Mouse (Mus musculus): Measurements from ENCODE around the gene Thbs2.

GRCm38 (mm10) chr17:14662409-14662808 is 31.6 kb downstream of the Thbs2 start:
- no peak for TF ChIP-seq CTCF (IDR thresholded peaks at IDR 0.05; ENCODE audit: extremely low read depth, insufficient read length, insufficient replicate concordance, low read depth, low read length)
- TF ChIP-seq POLR2A (IDR thresholded peaks at IDR 0.05; ENCODE audit: low read depth, low read length): no peak
